Mouse (Mus musculus) frontal cortex, postnatal 10 days (tissue): ENCODE measurements around the gene Cntnap5b.
A peak's percentile ranks its signal among the peaks of the same experiment; 100 is the strongest.

Source experiments
- DNase-seq, 2 experiments: peaks; one replicate each; pipeline ENCODE4 v3.0.0; 2022; ENCODE audit warnings: low spot score in 2 of 2, mixed read lengths in 1 of 2

Cntnap5b gene

GRCm38 (mm10) chr1:100171566-100171965 lies 399.0 kb downstream of the Cntnap5b start:
- no peak for DNase-seq

GRCm38 (mm10) chr1:100180050-100180449 lies 407.5 kb downstream of the Cntnap5b start:
- no peak for DNase-seq

- peak in 1 of 2 experiments; percentile 19 for DNase-seq
Measured at GRCm38 (mm10) chr1:100231980-100232608, 459.5 kb downstream of the Cntnap5b start.

- DNase-seq = no peak
Measured at GRCm38 (mm10) chr1:100251964-100252363, 479.4 kb downstream of the Cntnap5b start.

GRCm38 (mm10) chr1:100310687-100311086 lies 538.1 kb downstream of the Cntnap5b start:
- no peak for DNase-seq

- no peak for DNase-seq
Measured at GRCm38 (mm10) chr1:100331066-100331465, 558.5 kb downstream of the Cntnap5b start.

GRCm38 (mm10) chr1:100369415-100370113 lies 597.0 kb downstream of the Cntnap5b start:
- DNase-seq = peak in 1 of 2 experiments; percentile 8

GRCm38 (mm10) chr1:100386252-100386651 lies 613.7 kb downstream of the Cntnap5b start:
- DNase-seq = no peak

GRCm38 (mm10) chr1:100394034-100394433 lies 621.5 kb downstream of the Cntnap5b start:
- no peak for DNase-seq

- DNase-seq = no peak
Measured at GRCm38 (mm10) chr1:100416658-100417224, 644.2 kb downstream of the Cntnap5b start.

GRCm38 (mm10) chr1:100430038-100430774 lies 657.6 kb downstream of the Cntnap5b start:
- DNase-seq = no peak

- DNase-seq = no peak
Measured at GRCm38 (mm10) chr1:100463877-100464276, 691.3 kb downstream of the Cntnap5b start.

GRCm38 (mm10) chr1:100465226-100465625 lies 692.7 kb downstream of the Cntnap5b start:
- no peak for DNase-seq

GRCm38 (mm10) chr1:100467595-100467994 lies 695.0 kb downstream of the Cntnap5b start:
- no peak for DNase-seq

GRCm38 (mm10) chr1:100509866-100510265 lies 737.3 kb downstream of the Cntnap5b start:
- DNase-seq = no peak
